15 mouse cellular contexts compared by ENCODE assay signal in genomic region chr5:9358076-9358475, GRCm38 (mm10).
DNase-seq lines count a peak whose midpoint lies in the region; ATAC-seq and TF ChIP-seq lines count a peak whose summit lies in the region.
"Had no signal": no experiment of that assay in that cellular context is flagged by ENCODE, and none has a peak within 500 bp of the region (broad histone marks: within the 10 kb centered on the region; RNA-seq: fewer than 3 reads in every experiment).

No protein-coding gene starts in this region.

- TF ChIP-seq CTCF in brain, embryonic 14.5 days (IDR thresholded peaks at IDR 0.05; ENCODE audit: borderline replicate concordance, extremely low read depth, insufficient read depth, insufficient read length): no peak
- no peak for TF ChIP-seq CTCF in hindbrain, postnatal 0 days (IDR thresholded peaks at IDR 0.05; ENCODE audit: low read depth)

- no peak overlapping the region for H3K27ac ChIP-seq in hindbrain, postnatal 0 days
- peak overlapping the region; percentile 74 for H3K27ac ChIP-seq in neural tube, embryonic 13.5 days (replicated peaks)
- H3K27ac ChIP-seq: liver, embryonic 13.5 days had no signal

- H3K27me3 ChIP-seq in hindbrain, postnatal 0 days (ENCODE audit: insufficient read depth, low read length): no peaks in the 10 kb centered on the region
- H3K27me3 ChIP-seq in neural tube, embryonic 13.5 days: no peaks in the 10 kb centered on the region
- H3K27me3 ChIP-seq: liver, embryonic 13.5 days had no signal

- no peaks in the 10 kb centered on the region for H3K9me3 ChIP-seq in hindbrain, postnatal 0 days (ENCODE audit: low read length)
- H3K9me3 ChIP-seq in neural tube, embryonic 13.5 days: no peaks in the 10 kb centered on the region
- H3K9me3 ChIP-seq: liver, embryonic 13.5 days had no signal

- H3K4me1 ChIP-seq in hindbrain, postnatal 0 days (ENCODE audit: insufficient read depth, low read length): no peaks in the 10 kb centered on the region
- H3K4me1 ChIP-seq in neural tube, embryonic 13.5 days (replicated peaks): peaks cover 11% of the 10 kb centered on the region
- H3K4me1 ChIP-seq: liver, embryonic 13.5 days had no signal

- WGBS in hindbrain, postnatal 0 days: 29% methylated on average over 2 of the region's 2 CpGs
- 22% methylated on average over 2 of the region's 2 CpGs for WGBS in neural tube, embryonic 13.5 days

- no peaks in the 10 kb centered on the region for H3K36me3 ChIP-seq in hindbrain, postnatal 0 days (ENCODE audit: insufficient read depth, low read length)
- no peaks in the 10 kb centered on the region for H3K36me3 ChIP-seq in neural tube, embryonic 13.5 days
- H3K36me3 ChIP-seq: liver, embryonic 13.5 days had no signal

- no peak for TF ChIP-seq POLR2A in brain, embryonic 14.5 days (IDR thresholded peaks at IDR 0.05; ENCODE audit: borderline replicate concordance, extremely low read depth, insufficient read depth, insufficient read length, poor library complexity, severe bottlenecking)

- H3K4me2 ChIP-seq in hindbrain, postnatal 0 days (ENCODE audit: low read depth, low read length): no peak overlapping the region
- 0 out of 2 replicates have a peak overlapping the region, but pooled peaks have one; percentile 3 for H3K4me2 ChIP-seq in neural tube, embryonic 13.5 days
- H3K4me2 ChIP-seq: liver, embryonic 13.5 days had no signal

- no peak overlapping the region for H3K4me3 ChIP-seq in hindbrain, postnatal 0 days (ENCODE audit: low read length)
- no peak overlapping the region for H3K4me3 ChIP-seq in neural tube, embryonic 13.5 days
- H3K4me3 ChIP-seq: liver, embryonic 13.5 days had no signal

- H3K9ac ChIP-seq in hindbrain, postnatal 0 days (replicated peaks; ENCODE audit: low read length): no peak overlapping the region
- no peak overlapping the region for H3K9ac ChIP-seq in neural tube, embryonic 13.5 days
- H3K9ac ChIP-seq: liver, embryonic 13.5 days had no signal

- DNase-seq in adrenal gland, postnatal 10 days: peak; percentile 17
- no peak for DNase-seq in adrenal gland, postnatal 25 days
- peak; percentile 74 for DNase-seq in brain, embryonic 14.5 days (ENCODE audit: low read depth)
- peak; percentile 45 for DNase-seq in hindbrain, postnatal 0 days (ENCODE audit: low spot score)
- no peak for DNase-seq in heart, postnatal 4 days
- no peak for DNase-seq in heart, adult 18-20 months
- no peak for DNase-seq in right cerebral cortex, postnatal 10 days (ENCODE audit: low spot score in 2 of 2)
- DNase-seq: cerebellum, adult 11-12 months; kidney, adult 11 months; kidney, postnatal 36 days; left cerebral cortex, postnatal 4 days; liver, embryonic 13.5 days; lung, postnatal 10 days; thymus, postnatal 36 days had no signal

- ATAC-seq in hindbrain, postnatal 0 days: peak; percentile 62; the same call in 1 of the 2 replicates
- ATAC-seq in neural tube, embryonic 13.5 days (ENCODE audit: low read depth): peak; percentile 78

Comparison
In these comparisons a context has a peak if more than half of its experiments do, and no peak if none do; other contexts are left out.
1. DNase-seq: peak in adrenal gland, postnatal 10 days (single experiment), brain, embryonic 14.5 days (single experiment) and hindbrain, postnatal 0 days (single experiment); none in adrenal gland, postnatal 25 days (single experiment), heart, postnatal 4 days (single experiment), heart, adult 18-20 months (0 of 2) and right cerebral cortex, postnatal 10 days (0 of 2).